ENCODE assay signal across 15 mouse cellular contexts in the genomic region with DNA sequence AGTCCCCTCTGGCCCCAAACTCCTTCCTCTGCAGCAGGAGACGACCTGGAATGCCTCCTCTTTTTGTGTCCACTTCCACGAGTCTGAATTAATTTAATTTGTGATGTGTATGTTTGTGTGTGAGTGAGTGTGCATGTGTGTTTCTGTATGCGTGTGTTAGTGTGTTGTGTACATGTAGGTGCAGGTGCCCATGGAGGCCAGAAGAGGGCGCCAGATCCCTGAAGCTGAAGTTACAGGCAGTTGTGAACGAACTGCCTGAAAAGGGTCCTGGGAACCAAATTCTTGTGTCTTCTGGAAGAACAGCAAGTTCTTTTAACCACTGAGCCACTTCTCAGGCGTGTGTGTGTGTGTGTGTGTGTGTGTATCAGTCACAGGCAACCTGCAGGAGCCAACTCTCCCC. TPM values are rescaled to one million over a fixed set of nuclear protein-coding genes. Genes with fewer than 3 reads are reported as not detected.
DNase-seq lines count a peak whose midpoint lies in the region; TF ChIP-seq lines count a peak whose summit lies in the region.
"Had no signal": no experiment of that assay in that cellular context is flagged by ENCODE, and none has a peak within 500 bp of the region (broad histone marks: within the 10 kb centered on the region; RNA-seq: fewer than 3 reads in every experiment).

No protein-coding gene starts in this region.

- H3K36me3 ChIP-seq in testis, adult 2 months (ENCODE audit: control insufficient read depth, insufficient read depth, low read length), result no peaks in the 10 kb centered on the region
- H3K36me3 ChIP-seq: embryonic facial prominence, embryonic 13.5 days; heart, embryonic 10.5 days; hindbrain, embryonic 13.5 days; limb, embryonic 15.5 days had no signal

- peak; percentile 74 for TF ChIP-seq CTCF in layer of hippocampus, adult 2 months (conservative IDR thresholded peaks at IDR 0.05)
- TF ChIP-seq CTCF in testis, adult 2 months (IDR thresholded peaks at IDR 0.05; ENCODE audit: control insufficient read depth, insufficient read depth, insufficient replicate concordance, low read depth, low read length), result peak; percentile 84; the same call in 1 of the 2 replicates

- no peak overlapping the region for H3K4me3 ChIP-seq in layer of hippocampus, adult 2 months
- peak overlapping the region; percentile 35 for H3K4me3 ChIP-seq in testis, adult 2 months (ENCODE audit: control insufficient read depth, low read depth, low read length)
- H3K4me3 ChIP-seq: embryonic facial prominence, embryonic 13.5 days; heart, embryonic 10.5 days; hindbrain, embryonic 13.5 days; limb, embryonic 15.5 days; myocyte had no signal

- DNase-seq in embryo, embryonic 10 days (ENCODE audit: low spot score), result peak; percentile 37
- no peak for DNase-seq in embryo, embryonic 10.5 days (ENCODE audit: low spot score)
- no peak for DNase-seq in layer of hippocampus, adult 2 months (ENCODE audit: low spot score in 2 of 2)
- DNase-seq in layer of hippocampus, adult 9-11 months, result no peak
- DNase-seq in testis, postnatal 10 days (ENCODE audit: low spot score), result no peak
- DNase-seq in frontal cortex, postnatal 14 days (ENCODE audit: low spot score in 2 of 2), result no peak
- no peak for DNase-seq in adrenal gland, adult 2 months
- DNase-seq: adrenal gland, postnatal 10 days; kidney, postnatal 14 days had no signal

- H3K27me3 ChIP-seq in testis, adult 2 months (ENCODE audit: control insufficient read depth, insufficient read depth, low read length), result no peaks in the 10 kb centered on the region
- H3K27me3 ChIP-seq: embryonic facial prominence, embryonic 13.5 days; hindbrain, embryonic 13.5 days; limb, embryonic 15.5 days had no signal

- no peak for TF ChIP-seq POLR2A in testis, adult 2 months (IDR thresholded peaks at IDR 0.05; ENCODE audit: control insufficient read depth, low read depth, low read length)

- peaks cover 5% of the 10 kb centered on the region for H3K4me1 ChIP-seq in testis, adult 2 months (ENCODE audit: control insufficient read depth, insufficient read depth, low read length)

- no peak overlapping the region for H3K27ac ChIP-seq in layer of hippocampus, adult 2 months
- H3K27ac ChIP-seq in testis, adult 2 months (ENCODE audit: control insufficient read depth, insufficient read depth, low read depth, low read length), result peak overlapping the region; percentile 7; the same call in 1 of the 2 replicates
- H3K27ac ChIP-seq: embryonic facial prominence, embryonic 13.5 days; heart, embryonic 10.5 days; hindbrain, embryonic 13.5 days; limb, embryonic 15.5 days had no signal

RNA-seq across cellular contexts. Expression of a gene that starts 14.9 kb away (rescaled TPM):
- 10 to 100 TPM; 41.1 to 42.9 TPM for total RNA-seq in layer of hippocampus, adult 2 months (2021)
- 8.9 and 9.6 TPM in 2 replicates for polyA plus RNA-seq in testis, adult 2 months (2012; rRNA removed)
- total RNA-seq in adrenal gland, adult 2 months (2021), result 10 to 100 TPM; 19.1 to 22.6 TPM
- 35.2 and 47.4 TPM in 2 replicates for polyA plus RNA-seq in adrenal gland, adult 2 months (2012; rRNA removed)
- polyA plus RNA-seq: myocyte had no signal
